Mouse (Mus musculus): ENCODE results near the gene Lmcd1.
A peak's percentile ranks its signal among the peaks of the same experiment; 100 is the strongest.
"Not testable (repeated sequence)": the region's sequence is repeated elsewhere in the genome, so short reads cannot be mapped to it uniquely, and the experiment has no call there.

Lmcd1 gene

GRCm38 (mm10) chr6:112273501-112274205 lies at the start of gene Lmcd1:
Gene Lmcd1, plus strand, starts transcription at chr6:112273758.
- DNase-seq (ENCODE audit: low spot score), result no peak

- no peak for DNase-seq (ENCODE audit: low spot score)
These were observed 49.5 kb upstream of the Lmcd1 start for GRCm38 (mm10) chr6:112223877-112224632.

GRCm38 (mm10) chr6:112236775-112237174 lies 36.8 kb upstream of the Lmcd1 start:
- no peak for DNase-seq (ENCODE audit: low spot score)

- peak; percentile 20 for DNase-seq (ENCODE audit: low spot score)
These were observed 31.3 kb upstream of the Lmcd1 start for GRCm38 (mm10) chr6:112242216-112242615.

- DNase-seq (ENCODE audit: low spot score), result peak; percentile 74
These were observed 27.9 kb upstream of the Lmcd1 start for GRCm38 (mm10) chr6:112245639-112246038.

GRCm38 (mm10) chr6:112246636-112247035 lies 26.9 kb upstream of the Lmcd1 start:
- no peak for DNase-seq (ENCODE audit: low spot score)

GRCm38 (mm10) chr6:112253943-112254342 lies 19.6 kb upstream of the Lmcd1 start:
- DNase-seq (ENCODE audit: low spot score), result not testable (repeated sequence)

GRCm38 (mm10) chr6:112254967-112255366 lies 18.6 kb upstream of the Lmcd1 start:
- DNase-seq (ENCODE audit: low spot score), result no peak

- no peak for DNase-seq (ENCODE audit: low spot score)
These were observed 18.0 kb upstream of the Lmcd1 start for GRCm38 (mm10) chr6:112255388-112256225.

GRCm38 (mm10) chr6:112256599-112256998 lies 17.0 kb upstream of the Lmcd1 start:
- no peak for DNase-seq (ENCODE audit: low spot score)

GRCm38 (mm10) chr6:112261089-112261488 lies 12.5 kb upstream of the Lmcd1 start:
- no peak for DNase-seq (ENCODE audit: low spot score)

GRCm38 (mm10) chr6:112264321-112264720 lies 9.2 kb upstream of the Lmcd1 start:
- DNase-seq (ENCODE audit: low spot score), result no peak

- DNase-seq (ENCODE audit: low spot score), result peak; percentile 26
These were observed 6.9 kb upstream of the Lmcd1 start for GRCm38 (mm10) chr6:112266631-112267030.

- DNase-seq (ENCODE audit: low spot score), result peak; percentile 33
These were observed 5.7 kb upstream of the Lmcd1 start for GRCm38 (mm10) chr6:112267661-112268357.

GRCm38 (mm10) chr6:112274261-112275055 lies 900 bp downstream of the Lmcd1 start:
- peak; percentile 49 for DNase-seq (ENCODE audit: low spot score)

GRCm38 (mm10) chr6:112275731-112276245 lies 2.2 kb downstream of the Lmcd1 start:
- DNase-seq (ENCODE audit: low spot score), result no peak

- DNase-seq (ENCODE audit: low spot score), result no peak
These were observed 5.2 kb downstream of the Lmcd1 start for GRCm38 (mm10) chr6:112278805-112279204.

GRCm38 (mm10) chr6:112280161-112280560 lies 6.6 kb downstream of the Lmcd1 start:
- DNase-seq (ENCODE audit: low spot score), result no peak

- no peak for DNase-seq (ENCODE audit: low spot score)
These were observed 7.4 kb downstream of the Lmcd1 start for GRCm38 (mm10) chr6:112280945-112281344.

GRCm38 (mm10) chr6:112281935-112282334 lies 8.4 kb downstream of the Lmcd1 start:
- DNase-seq (ENCODE audit: low spot score), result no peak

GRCm38 (mm10) chr6:112284087-112284486 lies 10.5 kb downstream of the Lmcd1 start:
- no peak for DNase-seq (ENCODE audit: low spot score)

Measured in adipocyte (in vitro differentiated cells).